Mouse (Mus musculus): ENCODE results near the gene Ak9.
A peak's percentile ranks its signal among the peaks of the same experiment; 100 is the strongest.
"Not testable (repeated sequence)": the region's sequence is repeated elsewhere in the genome, so short reads cannot be mapped to it uniquely, and the experiment has no call there.

Ak9 gene

DNA sequence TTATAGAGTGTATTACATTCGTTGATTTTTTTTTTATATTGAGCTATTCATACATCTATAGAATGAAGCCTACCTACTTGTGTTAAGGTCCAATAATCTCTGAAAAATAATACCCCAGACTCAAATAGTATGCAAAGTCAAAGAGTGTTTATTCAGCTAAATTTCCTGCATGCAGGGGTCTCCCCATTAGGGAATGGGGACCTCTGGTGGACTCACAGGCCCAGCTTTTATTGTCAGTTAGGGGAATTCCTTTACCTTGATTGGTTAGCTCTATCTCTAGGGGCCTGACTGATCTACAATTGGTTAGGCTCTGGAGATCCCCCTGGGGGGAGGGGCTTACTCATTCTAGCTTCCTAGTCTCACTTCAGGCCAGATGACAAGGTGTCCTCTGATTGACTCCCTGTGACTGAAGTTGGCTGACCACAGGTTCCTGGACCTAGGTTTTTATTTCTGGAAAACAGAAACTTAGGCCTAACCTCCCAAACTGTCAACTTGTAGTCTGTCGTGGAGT, 28.8 kb downstream of the Ak9 start:
- DNase-seq (ENCODE audit: low spot score), result no peak

- peak; percentile 65 for DNase-seq (ENCODE audit: low spot score)
Measured at GRCm38 (mm10) chr10:41341346-41341745, 37.6 kb downstream of the Ak9 start.

GRCm38 (mm10) chr10:41365086-41365485, 61.3 kb downstream of the Ak9 start:
- no peak for DNase-seq (ENCODE audit: low spot score)

- DNase-seq (ENCODE audit: low spot score), result no peak
Measured at GRCm38 (mm10) chr10:41380466-41380865, 76.7 kb downstream of the Ak9 start.

DNA sequence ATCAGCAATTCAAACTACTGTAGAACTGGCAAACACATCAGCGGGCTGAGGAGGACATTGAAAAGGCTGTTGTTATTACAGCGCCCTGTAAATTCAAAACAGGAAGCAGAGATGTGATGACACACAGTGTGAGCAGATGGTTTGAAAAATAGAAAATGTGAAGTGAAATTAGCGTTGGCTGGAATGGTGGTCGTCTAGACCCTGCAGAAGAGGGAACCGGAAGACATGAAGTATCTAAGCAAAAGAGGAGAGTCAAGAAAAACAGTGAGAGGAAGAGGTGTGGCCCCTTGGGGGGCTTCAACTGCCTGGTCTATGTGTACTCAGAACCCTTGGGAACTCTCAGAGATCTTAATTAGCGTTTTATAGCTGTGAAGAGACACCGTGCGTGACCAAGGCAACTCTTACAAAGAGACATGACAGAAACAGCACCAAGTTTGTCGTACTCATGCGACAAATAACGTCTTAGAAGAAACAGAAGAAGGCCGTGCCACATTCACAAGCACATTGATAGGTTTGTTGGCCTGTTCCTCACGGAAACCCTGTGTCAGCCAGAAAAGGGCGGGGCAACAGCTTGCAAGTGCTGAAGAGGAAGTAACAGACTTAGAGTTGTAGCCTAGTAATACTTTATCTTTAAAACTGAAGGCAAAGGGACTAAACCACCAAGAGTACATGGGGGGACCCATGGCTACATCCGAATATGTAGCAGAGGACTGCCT, 81.9 kb downstream of the Ak9 start:
- peak; percentile 74 for DNase-seq (ENCODE audit: low spot score)

DNA sequence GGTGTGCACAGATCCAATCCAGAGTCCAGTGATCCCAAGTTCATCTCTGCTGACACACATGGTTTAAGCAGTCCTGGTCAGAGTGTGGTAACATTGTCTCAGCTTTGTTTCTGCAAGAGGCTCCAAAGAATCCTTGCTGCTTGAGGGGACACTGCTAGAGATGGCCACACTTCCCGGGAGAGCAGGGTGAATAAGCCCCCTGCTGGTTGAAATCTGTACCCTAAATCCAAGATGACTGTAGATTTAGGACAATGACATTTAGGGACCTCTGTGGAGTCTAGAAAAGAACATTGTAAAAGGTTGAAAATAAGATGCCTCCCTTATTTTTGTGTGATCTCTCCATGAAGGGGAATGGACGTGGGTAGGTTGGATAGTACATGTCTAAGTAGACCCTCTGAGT, 89.8 kb downstream of the Ak9 start:
- DNase-seq (ENCODE audit: low spot score), result no peak

DNA sequence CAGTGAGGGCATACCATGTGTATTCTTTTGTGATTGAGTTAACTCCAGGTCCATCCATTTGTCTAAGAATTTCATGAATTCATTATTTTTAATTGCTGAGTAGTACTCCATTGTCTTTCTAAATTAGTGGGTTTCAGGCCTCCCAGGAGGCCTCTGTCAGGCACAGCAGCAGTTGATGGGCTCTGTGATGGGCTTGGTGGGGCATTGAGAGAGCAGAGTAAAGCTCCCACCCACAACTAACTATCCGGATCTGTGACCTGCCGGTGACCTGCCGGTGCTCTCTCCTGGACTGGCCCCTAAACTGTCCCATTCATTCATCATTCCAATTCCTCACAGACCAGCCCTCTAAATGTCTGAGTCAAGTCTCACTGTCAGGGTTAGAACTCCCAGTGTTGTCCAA, 97.3 kb downstream of the Ak9 start:
- no peak for DNase-seq (ENCODE audit: low spot score)

DNA sequence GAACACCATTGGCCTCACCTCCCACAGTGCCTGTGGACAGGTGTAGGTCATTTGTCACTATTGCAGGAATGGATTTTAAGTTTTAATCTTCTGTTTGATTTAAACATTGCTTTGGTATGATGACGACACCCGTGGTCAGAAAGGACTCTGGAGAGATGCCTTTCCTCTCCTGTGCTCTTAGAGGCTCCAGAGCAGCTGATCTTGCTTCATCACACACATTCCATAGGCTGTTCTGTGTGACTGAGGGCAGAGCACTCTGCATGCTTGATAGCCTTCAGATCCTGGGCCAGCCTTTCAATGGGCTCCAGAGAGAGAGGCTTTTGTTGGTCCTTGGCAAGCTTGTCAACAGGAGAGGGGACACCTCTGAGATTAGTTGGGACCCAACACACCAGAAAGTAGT, 99.6 kb downstream of the Ak9 start:
- peak; percentile 31 for DNase-seq (ENCODE audit: low spot score)

DNA sequence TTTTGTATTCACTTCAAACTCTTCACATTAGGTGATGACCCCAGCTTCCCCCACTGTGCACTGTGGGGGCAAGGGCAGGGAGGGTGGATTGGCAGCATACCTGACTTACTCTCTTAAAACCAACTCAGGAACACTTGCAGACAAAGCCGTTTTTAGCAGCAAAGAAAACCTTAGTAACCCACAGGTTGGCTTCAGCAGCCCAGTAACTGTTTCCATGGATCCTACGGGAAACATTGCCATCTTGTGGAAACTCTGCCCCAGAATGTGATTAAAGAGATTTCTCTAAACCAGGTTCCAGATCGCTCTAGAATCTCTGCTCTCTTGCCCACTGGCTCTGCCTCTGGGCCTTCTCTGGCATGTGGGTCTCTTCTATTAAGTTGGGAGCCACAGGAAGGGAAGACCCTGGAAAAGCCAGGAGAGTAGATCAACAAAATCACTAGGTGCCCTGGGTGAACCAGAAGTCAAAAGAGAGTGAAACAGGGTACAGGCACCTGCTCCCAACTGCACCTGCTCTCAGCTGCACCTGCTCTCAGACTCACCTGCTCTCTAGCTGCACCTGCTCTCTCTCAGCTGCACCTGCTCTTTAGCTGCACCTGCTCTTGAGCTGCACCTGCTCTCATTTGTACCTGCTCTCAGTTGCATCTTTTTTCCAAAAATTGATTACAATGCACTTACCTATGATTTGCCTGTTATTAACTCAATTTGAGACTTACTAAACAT, 100.3 kb downstream of the Ak9 start:
- peak; percentile 10 for DNase-seq (ENCODE audit: low spot score)

DNA sequence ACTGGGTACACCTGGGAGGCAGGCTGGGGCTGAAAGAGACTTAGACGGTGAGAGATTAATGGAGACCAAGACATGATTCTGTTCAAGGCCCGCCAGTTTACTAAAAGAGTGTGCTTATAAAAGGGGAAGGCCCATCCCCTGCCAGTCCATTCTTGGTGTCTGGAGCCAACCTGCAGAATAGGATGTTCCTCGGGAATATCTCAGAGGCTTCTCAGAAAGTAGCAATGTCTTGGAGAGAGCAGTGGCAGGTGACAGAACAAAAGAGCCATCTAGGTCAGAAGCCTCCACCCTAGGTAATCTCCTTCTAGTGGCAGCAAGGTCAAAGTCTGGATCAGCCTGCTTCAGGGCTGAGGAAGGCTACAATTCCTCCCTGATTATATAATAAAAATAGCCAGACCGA, 106.4 kb downstream of the Ak9 start:
- not testable (repeated sequence) for DNase-seq (ENCODE audit: low spot score)

DNA sequence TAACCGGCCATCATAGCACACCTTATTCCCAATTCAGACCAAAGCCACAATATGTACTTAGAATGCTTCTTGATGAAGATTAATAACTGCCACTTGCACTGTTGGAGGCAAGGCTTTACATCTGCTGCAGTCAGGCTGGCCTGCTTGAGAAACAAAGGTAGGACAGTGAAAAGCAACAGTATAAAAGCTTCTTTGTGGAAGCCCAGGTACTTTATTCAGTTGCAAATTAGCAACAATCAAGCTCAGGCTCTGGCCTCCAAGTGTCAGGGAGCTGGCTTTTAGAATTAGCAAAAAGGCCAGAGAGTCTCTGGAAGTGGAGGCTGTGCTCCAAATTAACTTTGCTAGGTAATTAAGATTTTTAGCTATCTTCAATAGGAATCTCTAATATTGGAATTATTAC, 107.0 kb downstream of the Ak9 start:
- DNase-seq (ENCODE audit: low spot score), result not testable (repeated sequence)

DNA sequence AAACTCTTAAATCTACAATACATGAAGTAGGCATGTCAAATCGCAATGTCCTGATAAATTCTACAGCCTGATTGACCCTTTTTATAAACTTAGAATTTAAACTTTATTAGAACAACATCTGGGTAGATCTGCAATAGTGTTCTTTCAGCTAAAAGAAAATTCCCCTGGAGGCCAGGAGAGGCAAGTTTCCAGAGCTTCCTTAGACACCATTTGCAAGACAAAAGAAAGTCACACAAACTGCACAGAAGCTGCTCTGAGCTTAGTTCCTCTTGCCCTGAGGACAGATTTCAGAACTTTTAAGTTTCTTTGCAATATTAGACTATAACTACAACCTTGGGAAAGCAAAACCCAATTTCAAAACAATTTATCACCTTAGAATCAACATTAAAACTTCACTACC, 109.7 kb downstream of the Ak9 start:
- not testable (repeated sequence) for DNase-seq (ENCODE audit: low spot score)

GRCm38 (mm10) chr10:41415368-41415767, 111.6 kb downstream of the Ak9 start:
- not testable (repeated sequence) for DNase-seq (ENCODE audit: low spot score)

DNA sequence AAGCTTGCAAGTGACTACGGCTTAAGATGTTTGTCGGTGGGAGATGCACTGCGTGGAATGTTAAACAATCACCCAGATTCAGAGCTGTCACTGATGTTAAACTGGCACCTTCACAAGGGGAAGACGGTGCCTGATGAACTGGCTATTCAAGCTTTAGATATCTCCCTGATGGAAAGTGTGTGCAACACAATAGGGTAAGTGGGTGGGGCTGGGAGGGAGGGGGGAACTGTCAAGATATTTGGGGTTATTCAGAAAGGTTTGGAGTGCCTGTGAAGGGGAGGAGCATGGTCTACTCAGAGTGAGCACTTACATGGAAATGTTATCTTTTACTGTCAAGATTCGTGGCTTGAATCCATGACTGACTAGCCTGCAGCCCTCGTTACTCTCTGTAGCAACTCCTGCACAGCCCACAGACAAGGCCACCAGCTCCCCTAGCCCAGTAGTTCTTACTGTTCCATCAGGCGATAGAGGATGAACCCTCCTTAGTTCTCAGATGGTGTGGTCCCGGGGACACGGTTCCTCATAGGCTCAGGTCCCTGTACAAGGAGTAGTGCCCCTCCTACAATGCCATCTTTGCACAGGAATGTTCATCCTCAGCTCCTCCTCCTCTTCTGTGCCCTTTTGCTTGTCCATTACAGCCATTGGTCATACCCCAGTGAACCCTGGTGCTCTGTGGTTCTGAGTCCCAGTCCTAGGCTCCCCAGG, 116.9 kb downstream of the Ak9 start:
- DNase-seq (ENCODE audit: low spot score), result no peak

DNA sequence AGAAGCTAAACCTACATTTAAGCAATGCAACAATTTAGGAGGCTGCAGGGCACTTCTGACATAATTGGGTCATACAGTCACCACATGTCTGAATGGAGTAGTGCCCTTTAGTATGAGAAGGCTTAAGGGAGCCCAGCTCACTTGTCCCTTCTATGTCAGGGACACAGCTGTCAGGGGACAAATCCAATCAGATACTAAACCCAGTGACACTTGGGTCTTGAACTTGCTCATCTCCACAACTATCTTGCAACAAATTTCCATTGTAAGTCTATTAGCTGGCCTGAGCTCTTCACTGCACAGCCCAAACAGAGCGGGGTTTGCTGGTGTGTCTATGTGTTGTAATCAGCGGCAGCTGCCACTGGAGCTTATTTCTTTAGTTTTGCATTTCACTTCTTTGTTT, 119.9 kb downstream of the Ak9 start:
- DNase-seq (ENCODE audit: low spot score), result no peak

- DNase-seq (ENCODE audit: low spot score), result no peak
Measured at GRCm38 (mm10) chr10:41426368-41426767, 122.6 kb downstream of the Ak9 start.

DNA sequence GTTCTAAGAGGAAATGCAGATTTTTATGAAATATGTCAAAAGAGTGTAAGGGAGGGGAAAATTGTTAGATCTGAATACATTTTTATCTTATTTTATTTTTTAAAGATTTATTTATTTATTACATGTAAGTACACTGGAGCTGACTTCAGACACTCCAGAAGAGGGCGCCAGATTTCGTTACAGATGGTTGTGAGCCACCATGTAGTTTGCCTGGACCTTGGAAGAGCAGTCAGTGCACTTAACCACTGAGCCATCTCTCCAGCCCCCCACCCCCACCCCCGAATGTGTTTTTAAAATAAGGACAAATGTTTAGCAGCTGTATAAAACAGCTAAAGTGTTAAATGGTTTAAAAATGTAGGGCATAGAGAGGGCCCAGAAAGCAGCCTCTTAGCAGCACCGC, 130.8 kb downstream of the Ak9 start:
- peak; percentile 67 for DNase-seq (ENCODE audit: low spot score)

DNA sequence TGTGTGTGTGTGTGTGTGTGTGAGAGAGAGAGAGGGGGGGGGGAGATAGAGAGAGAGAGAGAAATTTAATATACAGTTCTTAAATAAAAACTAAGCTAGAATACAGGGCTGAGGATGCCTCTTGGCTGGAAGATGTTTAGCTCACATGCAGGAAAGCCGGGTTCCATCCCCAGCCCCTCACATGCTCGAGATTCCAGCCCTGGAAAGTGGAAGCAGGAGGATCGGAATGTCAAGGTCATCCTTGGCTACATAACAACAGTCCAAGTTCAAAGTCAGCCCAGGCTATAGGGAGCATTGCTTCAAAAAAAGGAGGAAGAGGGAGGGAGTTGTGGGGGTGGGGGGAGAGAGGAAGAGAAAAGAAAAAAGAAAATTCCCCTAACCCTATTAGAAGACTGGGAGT, 131.4 kb downstream of the Ak9 start:
- no peak for DNase-seq (ENCODE audit: low spot score)

DNA sequence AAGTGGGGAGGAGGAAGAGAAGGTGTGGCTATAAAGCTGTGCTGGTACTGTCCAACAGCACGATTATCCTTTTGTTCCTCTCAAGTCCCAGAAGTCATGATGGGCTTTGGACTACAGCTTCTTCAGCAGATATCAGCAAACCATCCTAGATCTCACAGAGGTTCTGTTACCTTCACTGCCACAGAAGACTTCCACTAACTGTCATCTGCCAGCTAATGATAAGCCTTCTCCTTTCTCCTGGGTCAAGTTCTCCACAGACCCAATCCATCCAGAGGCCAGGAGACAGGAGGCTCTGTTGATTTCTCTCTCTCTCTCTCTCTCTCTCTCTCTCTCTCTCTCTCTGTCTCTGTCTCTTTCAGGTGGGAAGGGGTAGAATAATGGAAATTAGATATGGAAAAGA, 144.4 kb downstream of the Ak9 start:
- DNase-seq (ENCODE audit: low spot score), result no peak

GRCm38 (mm10) chr10:41449684-41450083, 145.9 kb downstream of the Ak9 start:
- peak; percentile 28 for DNase-seq (ENCODE audit: low spot score)

DNA sequence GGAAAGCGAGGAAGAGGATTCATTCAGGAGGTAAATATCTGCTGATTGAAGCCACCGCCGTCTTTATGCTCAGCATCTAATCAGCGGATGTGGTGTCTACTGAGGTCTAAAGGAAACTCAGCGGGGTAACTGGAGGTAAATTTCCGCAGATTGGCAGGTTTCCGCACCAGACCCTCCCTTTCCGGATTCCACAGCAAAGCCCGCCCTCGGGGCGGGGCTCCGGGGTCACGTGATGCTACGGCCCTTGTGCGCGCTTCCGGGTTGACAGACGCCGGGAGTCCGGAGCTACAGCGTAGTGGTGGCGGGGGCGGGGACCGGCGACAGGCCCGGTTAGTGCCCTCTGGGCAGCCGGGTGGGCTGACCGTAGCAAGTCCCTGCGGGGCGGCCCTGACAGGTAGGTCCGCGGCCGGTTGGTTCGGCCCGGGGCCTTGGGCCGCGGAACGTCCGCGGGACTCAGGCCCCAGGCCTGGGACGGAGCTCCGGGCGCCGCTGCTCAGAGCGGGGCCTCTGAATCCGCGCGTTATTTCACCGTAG, 146.4 kb downstream of the Ak9 start, which contains the start of gene Zbtb24:
TSS of gene Zbtb24 (plus strand) at position 247 of the 534 bp plus-strand sequence.
- peak; percentile 95 for DNase-seq (ENCODE audit: low spot score)

DNA sequence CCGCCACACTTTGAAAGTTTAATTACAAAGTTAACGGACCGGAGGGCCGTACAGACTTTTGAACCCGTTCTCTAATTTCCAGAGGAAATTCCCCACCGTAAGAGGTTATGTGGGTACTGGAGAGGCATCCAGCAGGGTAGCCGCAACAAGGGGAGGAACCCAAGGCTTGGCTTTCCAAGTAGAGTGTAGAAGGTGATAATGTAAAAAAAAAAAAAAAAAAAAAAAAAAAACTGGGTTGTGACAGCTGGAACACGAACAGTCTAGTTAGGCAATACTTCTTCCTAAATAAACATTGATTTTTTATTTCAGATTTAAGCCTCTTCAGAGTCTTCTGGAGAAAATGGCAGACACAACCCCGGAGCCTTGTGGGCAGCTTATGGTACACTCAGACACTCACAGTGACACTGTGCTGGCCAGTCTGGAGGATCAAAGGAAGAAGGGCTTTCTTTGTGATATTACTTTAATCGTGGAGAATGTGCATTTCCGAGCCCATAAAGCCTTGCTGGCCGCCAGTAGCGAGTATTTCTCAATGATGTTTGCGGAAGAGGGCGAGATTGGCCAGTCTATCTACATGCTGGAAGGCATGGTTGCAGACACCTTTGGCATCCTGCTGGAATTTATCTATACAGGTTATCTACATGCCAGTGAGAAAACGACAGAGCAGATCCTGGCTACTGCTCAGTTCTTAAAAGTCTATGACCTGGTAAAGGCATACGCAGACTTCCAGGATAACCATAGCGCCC, 147.2 kb downstream of the Ak9 start:
- DNase-seq (ENCODE audit: low spot score), result no peak
